Mouse (Mus musculus): ENCODE measurements around the gene Arhgap45.

The Arhgap45 gene

GRCm38 (mm10) chr10:80070837-80071515, 54.5 kb downstream of the Arhgap45 start:
- TF ChIP-seq GATA4 (IDR thresholded peaks at IDR 0.05; ENCODE audit: insufficient replicate concordance, low read length), result peak; percentile 75; the same call in 1 of the 2 replicates

DNA sequence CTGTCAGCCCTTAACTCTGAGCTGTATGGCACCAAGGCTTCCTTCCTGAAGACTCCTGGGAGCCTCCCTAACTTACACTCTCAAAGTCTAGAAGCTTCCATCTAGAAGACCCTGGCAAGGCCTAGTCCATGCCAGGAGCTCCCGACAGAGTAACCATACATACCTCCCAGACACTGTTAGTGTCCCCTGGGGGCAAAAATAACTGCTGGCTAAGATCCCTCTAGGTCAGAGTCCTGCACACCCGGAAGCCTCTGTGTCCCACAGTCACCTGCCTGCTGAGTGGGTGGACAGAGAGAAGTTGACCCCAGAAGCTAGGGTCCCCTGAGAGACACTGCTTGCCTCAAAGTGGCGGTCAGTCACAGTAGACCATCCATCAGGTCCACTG, 55.1 kb downstream of the Arhgap45 start:
- TF ChIP-seq GATA4 (IDR thresholded peaks at IDR 0.05; ENCODE audit: insufficient replicate concordance, low read length), result no peak

DNA sequence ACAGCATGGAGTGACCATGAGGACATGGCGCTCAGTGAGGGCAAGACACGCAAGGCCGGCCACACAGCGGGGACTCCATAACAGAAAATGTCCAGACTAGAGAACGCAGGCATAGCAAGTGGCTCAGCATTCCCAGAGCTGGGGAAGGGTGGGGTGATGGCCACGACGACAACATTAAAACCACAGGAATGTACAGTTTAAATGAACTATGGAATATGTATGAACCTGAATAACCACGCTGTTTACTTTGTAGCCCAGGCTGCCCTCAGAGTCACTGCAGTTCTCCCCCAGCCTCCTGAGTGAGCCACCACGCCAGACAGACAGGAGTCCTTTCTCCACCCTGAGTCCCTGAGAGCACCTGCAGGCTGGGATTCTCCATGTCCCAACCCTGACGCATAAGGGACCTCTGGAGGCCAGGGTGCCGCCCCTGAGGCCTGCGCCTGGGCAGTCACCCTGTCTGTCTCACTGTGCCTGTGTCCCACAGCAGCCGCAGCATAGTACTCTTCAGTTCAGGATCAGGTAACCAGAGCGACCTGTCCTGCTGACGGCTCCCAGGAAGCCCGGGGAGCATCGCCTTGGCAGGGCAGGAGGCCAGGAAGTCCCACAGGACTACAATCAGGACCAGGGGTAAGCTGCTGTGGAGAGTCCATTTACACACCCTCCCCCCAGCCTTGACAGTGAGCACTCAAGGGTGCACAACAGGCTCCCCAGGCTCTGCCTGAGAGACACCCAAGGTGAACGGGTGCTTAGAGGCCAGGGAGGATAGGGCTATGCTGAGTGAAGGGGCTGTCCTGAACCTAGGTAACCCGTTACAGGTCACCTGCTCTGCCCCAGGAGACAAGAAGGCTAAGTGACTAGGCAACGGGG, 56.4 kb downstream of the Arhgap45 start:
- no peak for TF ChIP-seq GATA4 (IDR thresholded peaks at IDR 0.05; ENCODE audit: insufficient replicate concordance, low read length)

GRCm38 (mm10) chr10:80074813-80075601, 58.6 kb downstream of the Arhgap45 start:
- TF ChIP-seq GATA4 (IDR thresholded peaks at IDR 0.05; ENCODE audit: insufficient replicate concordance, low read length), result no peak; the same call in 1 of the 2 replicates

DNA sequence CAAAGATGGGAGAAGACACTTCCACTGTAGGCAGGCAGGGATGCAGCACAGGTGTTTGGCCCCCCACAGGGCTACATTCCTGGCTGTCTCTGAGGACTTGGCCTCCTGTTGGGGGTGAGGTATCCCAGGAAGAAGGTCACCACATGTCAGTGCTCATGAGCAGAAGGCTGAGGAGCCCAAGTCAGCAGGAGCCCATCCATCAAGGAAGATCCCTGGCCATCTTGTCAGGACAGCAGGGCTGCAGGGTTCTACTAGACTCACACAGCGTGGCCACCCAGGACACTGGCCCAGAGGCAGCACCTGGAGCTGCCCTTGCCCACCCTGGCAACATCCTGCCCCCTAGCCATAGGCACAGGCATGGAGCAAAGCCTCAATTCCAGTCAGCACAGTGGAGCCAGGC, 59.5 kb downstream of the Arhgap45 start:
- TF ChIP-seq GATA4 (IDR thresholded peaks at IDR 0.05; ENCODE audit: insufficient replicate concordance, low read length), result no peak

DNA sequence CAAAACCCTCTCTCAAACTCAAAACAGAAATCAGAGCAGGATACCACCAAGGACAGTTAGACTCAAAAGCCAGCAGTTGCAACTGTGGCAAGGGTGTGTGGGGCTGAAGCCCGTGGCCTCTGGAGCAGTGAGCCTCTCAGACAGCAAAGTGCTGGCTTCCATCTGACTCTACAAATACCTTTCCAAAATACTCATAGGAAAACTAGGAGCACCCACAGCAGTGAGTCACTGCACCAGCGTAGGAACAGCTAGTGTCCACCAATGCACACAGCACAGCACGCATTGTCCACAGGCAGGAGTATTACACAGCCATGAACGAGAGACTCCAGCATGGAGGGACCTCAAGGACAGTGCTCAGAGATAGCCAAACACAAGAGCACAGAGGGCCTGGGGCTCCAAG, 59.9 kb downstream of the Arhgap45 start:
- TF ChIP-seq GATA4 (IDR thresholded peaks at IDR 0.05; ENCODE audit: insufficient replicate concordance, low read length), result no peak

DNA sequence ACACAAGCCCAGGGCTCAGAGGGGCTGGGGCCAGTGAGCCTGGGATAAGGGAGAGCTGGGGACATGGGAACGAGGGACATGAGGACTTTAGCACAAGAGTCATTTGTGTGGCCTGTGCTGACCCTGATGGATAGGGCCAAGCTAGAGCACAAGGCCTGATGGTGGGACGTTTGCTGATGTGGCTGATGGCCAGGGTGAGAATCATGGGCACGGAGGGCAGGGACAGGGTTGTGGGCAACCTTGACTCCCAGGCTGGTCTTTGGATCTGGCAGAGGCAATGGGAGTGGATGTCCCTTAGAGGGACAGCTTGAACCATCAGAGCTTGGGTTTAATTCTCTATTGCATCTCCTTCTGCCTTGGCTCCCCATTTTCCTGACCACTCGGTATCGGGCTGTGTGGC, 60.9 kb downstream of the Arhgap45 start:
- TF ChIP-seq GATA4 (IDR thresholded peaks at IDR 0.05; ENCODE audit: insufficient replicate concordance, low read length), result no peak

- TF ChIP-seq GATA4 (IDR thresholded peaks at IDR 0.05; ENCODE audit: insufficient replicate concordance, low read length), result no peak
These were observed 61.9 kb downstream of the Arhgap45 start for GRCm38 (mm10) chr10:80078366-80078765.

- no peak for TF ChIP-seq GATA4 (IDR thresholded peaks at IDR 0.05; ENCODE audit: insufficient replicate concordance, low read length)
These were observed 64.1 kb downstream of the Arhgap45 start for GRCm38 (mm10) chr10:80080396-80081070.
